Mouse (Mus musculus) stomach, embryonic 14.5 days (tissue): ENCODE measurements around the gene Abhd14b. TPM values are rescaled to one million over a fixed set of nuclear protein-coding genes. Genes with fewer than 3 reads are reported as not detected.

ENCODE experiments used
- ATAC-seq: fragments of 200-750 bp; cut with Nextera tagmentation; 2 replicates; pipeline ENCODE4 v1.8.0; 2017; ENCODE audit warnings: low read depth, moderate TSS enrichment; ENCODE audit not compliant: insufficient number of reproducible peaks, insufficient read depth, low FRiP score
- H3K27ac ChIP-seq: fragments of 300-500 bp; sonication (generic); 2 replicates; pipeline ENCODE4 v1.5.1; 2014; ENCODE audit warnings: mild to moderate bottlenecking, low read length, moderate library complexity, mixed read lengths
- H3K27me3 ChIP-seq: fragments of 300-500 bp; sonication (generic); 2 replicates; pipeline ENCODE4 v1.6.1; 2014; ENCODE audit warnings: low read length, control low read depth, mixed read lengths; ENCODE audit not compliant: control insufficient read depth, insufficient read depth
- H3K36me3 ChIP-seq: fragments of 300-500 bp; sonication (generic); 2 replicates; pipeline ENCODE4 v1.6.1; 2014; ENCODE audit warnings: mild to moderate bottlenecking, control low read depth, low read length, moderate library complexity, mixed read lengths; ENCODE audit not compliant: control insufficient read depth, insufficient read depth
- H3K4me1 ChIP-seq: fragments of 300-500 bp; sonication (generic); 2 replicates; pipeline ENCODE4 v1.6.1; 2014; ENCODE audit warnings: low read length, control low read depth, mixed read lengths; ENCODE audit not compliant: control insufficient read depth, insufficient read depth
- H3K4me2 ChIP-seq: fragments of 300-500 bp; sonication (generic); replicated peaks from 2 replicates; pipeline ENCODE4 v1.6.1; 2014; ENCODE audit warnings: low read depth, low read length, control low read depth
- H3K4me3 ChIP-seq: fragments of 300-500 bp; sonication (generic); 2 replicates; pipeline ENCODE4 v1.5.1; 2014; ENCODE audit warnings: low read depth, low read length, control low read depth
- H3K9ac ChIP-seq: fragments of 300-500 bp; sonication (generic); replicated peaks from 2 replicates; pipeline ENCODE4 v1.6.1; 2014; ENCODE audit warnings: low read depth, mild to moderate bottlenecking, control low read depth, low read length, moderate library complexity, mixed read lengths
- H3K9me3 ChIP-seq: fragments of 300-500 bp; sonication (generic); 2 replicates; pipeline ENCODE4 v1.6.1; 2016; ENCODE audit warnings: low read depth, low read length, control low read depth; ENCODE audit not compliant: control insufficient read depth
- WGBS: fragments of 180-500 bp; shearing (Covaris S2); extraction: QIAGEN DNeasy Blood & Tissue Kit; methylation state at CpG from one replicate; pipeline ENCODE4 v1.1.7; 2014; 5-methylcytosine and 5-hydroxymethylcytosine counted together
- polyA plus RNA-seq: library from polyadenylated mRNA; unstranded; fragments of >200 nt; fragmentation: Nextera tagmentation; extraction: Ambion mirVana; gene quantifications from 2 replicates; pipeline ENCODE4 v1.2.1, GENCODE M21; 2014

Abhd14b gene
- polyA plus RNA-seq, 1 experiment from 2014 or later = 32.6 TPM

- H3K9ac ChIP-seq = no peak within 1 kb of the TSS
- 89% methylated on average over 6 of the region's 6 CpGs for WGBS
- no peak within 1 kb of the TSS for H3K27ac ChIP-seq
- no peaks in the 10 kb centered on the region for H3K27me3 ChIP-seq
- H3K4me3 ChIP-seq = no peak within 1 kb of the TSS
- H3K4me2 ChIP-seq = no peak within 1 kb of the TSS
- no peak for ATAC-seq
- H3K36me3 ChIP-seq = no peaks in the 10 kb centered on the region
- H3K9me3 ChIP-seq = no peaks in the 10 kb centered on the region
- H3K4me1 ChIP-seq = no peaks in the 10 kb centered on the region
These were observed 52.4 kb downstream of the Abhd14b start, which contains the start of gene Iqcf1 for GRCm38 (mm10) chr9:106499667-106500066. Gene Iqcf1 (plus strand): TSS chr9:106499967.

DNA sequence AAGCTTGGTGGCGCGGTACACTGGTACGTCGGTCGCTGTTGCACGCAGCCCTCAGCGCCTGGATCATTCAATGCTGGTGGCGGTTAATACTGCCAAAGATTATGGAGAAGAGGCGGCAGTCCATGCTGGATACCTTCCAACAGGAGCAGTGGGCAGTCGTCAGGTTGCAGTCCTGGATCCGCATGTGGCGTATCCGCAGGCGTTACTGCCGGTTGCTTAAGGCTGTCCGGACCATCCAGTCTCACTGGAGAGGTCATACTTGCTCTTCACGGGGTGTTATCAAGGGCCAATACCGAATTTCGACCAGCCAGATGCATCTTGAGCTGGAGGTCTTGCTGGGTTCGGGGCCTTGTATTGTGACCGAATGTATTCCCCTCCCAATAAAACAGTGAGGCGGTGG, 54.6 kb downstream of the Abhd14b start:
- H3K36me3 ChIP-seq = no peaks in the 10 kb centered on the region
- no peak overlapping the region for H3K4me3 ChIP-seq
- no peak overlapping the region for H3K4me2 ChIP-seq
- H3K9me3 ChIP-seq = no peaks in the 10 kb centered on the region
- 86% methylated on average over 22 of the region's 22 CpGs for WGBS
- H3K4me1 ChIP-seq = no peaks in the 10 kb centered on the region
- H3K9ac ChIP-seq = no peak overlapping the region
- ATAC-seq = no peak
- no peaks in the 10 kb centered on the region for H3K27me3 ChIP-seq
- H3K27ac ChIP-seq = no peak overlapping the region

Other genes starting within 250 kb of the Abhd14b start
- gene Ppm1m, start 247.7 kb upstream of the Abhd14b start, polyA plus RNA-seq = 35.6 and 38.3 TPM in 2 replicates
- 67.7 and 69.3 TPM in 2 replicates for gene Twf2, start 244.4 kb upstream of the Abhd14b start, polyA plus RNA-seq
- gene Tlr9, start 224.9 kb upstream of the Abhd14b start, polyA plus RNA-seq = 0.13 TPM in 1 of 2 replicates, not detected in the other
- gene Alas1, start 198.8 kb upstream of the Abhd14b start, polyA plus RNA-seq = 105 and 112 TPM in 2 replicates
- gene Poc1a, start 166.4 kb upstream of the Abhd14b start, polyA plus RNA-seq = 25.2 and 27.7 TPM in 2 replicates
- 22.4 and 24.9 TPM in 2 replicates for gene Dusp7, start 78.8 kb upstream of the Abhd14b start, polyA plus RNA-seq
- gene Rpl29, start 18.0 kb upstream of the Abhd14b start, polyA plus RNA-seq = 1,139 and 1,256 TPM in 2 replicates
- 41.2 and 43.1 TPM in 2 replicates for gene Acy1, start 9.1 kb upstream of the Abhd14b start, polyA plus RNA-seq
- 52.3 and 57.1 TPM in 2 replicates for gene Abhd14a, start 219 bp downstream of the Abhd14b start, polyA plus RNA-seq
- gene Pcbp4, start 5.8 kb downstream of the Abhd14b start, polyA plus RNA-seq = 60.9 and 61.2 TPM in 2 replicates
- 0.50 and 0.68 TPM in 2 replicates for gene Gpr62, start 18.5 kb downstream of the Abhd14b start, polyA plus RNA-seq
- 37.4 and 37.8 TPM in 2 replicates for gene Rrp9, start 28.5 kb downstream of the Abhd14b start, polyA plus RNA-seq
- gene Parp3, start 29.5 kb downstream of the Abhd14b start, polyA plus RNA-seq = 2.4 and 3.1 TPM in 2 replicates
- gene Iqcf1, start 52.5 kb downstream of the Abhd14b start, polyA plus RNA-seq = not detected in 2 replicates
- not detected in 2 replicates for gene Iqcf5, start 67.1 kb downstream of the Abhd14b start, polyA plus RNA-seq
- gene Iqcf3, start 114.2 kb downstream of the Abhd14b start, polyA plus RNA-seq = not detected in 2 replicates
- gene Iqcf4, start 123.5 kb downstream of the Abhd14b start, polyA plus RNA-seq = not detected in 2 replicates
- not detected in 2 replicates for gene Iqcf6, start 179.1 kb downstream of the Abhd14b start, polyA plus RNA-seq
- gene Grm2, start 208.6 kb downstream of the Abhd14b start, polyA plus RNA-seq = not detected in 2 replicates
- 53.3 and 55.9 TPM in 2 replicates for gene Tex264, start 238.5 kb downstream of the Abhd14b start, polyA plus RNA-seq